ENCODE assay signal across 10 mouse cellular contexts in genomic region chr3:36449292-36450165, GRCm38 (mm10). TPM values are rescaled to one million over a fixed set of nuclear protein-coding genes. Genes with fewer than 3 reads are reported as not detected.
DNase-seq lines count a peak whose midpoint lies in the region; ATAC-seq and TF ChIP-seq lines count a peak whose summit lies in the region.
"Had no signal": no experiment of that assay in that cellular context is flagged by ENCODE, and none has a peak within 500 bp of the region (broad histone marks: within the 10 kb centered on the region; RNA-seq: fewer than 3 reads in every experiment).

No protein-coding gene starts in this region.

- 37% methylated on average over 20 of the region's 20 CpGs for WGBS in liver, postnatal 0 days (ENCODE audit: insufficient replicate concordance)
- WGBS in liver, embryonic 12.5 days (ENCODE audit: insufficient replicate concordance), result 41% methylated on average over 20 of the region's 20 CpGs
- 57% methylated on average over 20 of the region's 20 CpGs for WGBS in forebrain, embryonic 15.5 days

- no peak overlapping the region for H3K4me2 ChIP-seq in liver, postnatal 0 days (ENCODE audit: low read depth, low read length)
- H3K4me2 ChIP-seq in liver, embryonic 12.5 days, result no peak overlapping the region
- no peak overlapping the region for H3K4me2 ChIP-seq in forebrain, embryonic 15.5 days (replicated peaks)

- ATAC-seq in liver, postnatal 0 days, result peak; percentile 31; the same call in 1 of the 2 replicates
- no peak for ATAC-seq in liver, embryonic 12.5 days
- no peak for ATAC-seq in forebrain, embryonic 15.5 days (replicated peaks)
- ATAC-seq: midbrain, embryonic 16.5 days had no signal

- H3K9ac ChIP-seq in liver, postnatal 0 days (replicated peaks), result no peak overlapping the region
- H3K9ac ChIP-seq in liver, embryonic 12.5 days, result no peak overlapping the region
- H3K9ac ChIP-seq in forebrain, embryonic 15.5 days (replicated peaks), result no peak overlapping the region

- TF ChIP-seq EP300 in liver, postnatal 0 days (IDR thresholded peaks at IDR 0.05; ENCODE audit: low read depth), result no peak

- DNase-seq in liver, postnatal 0 days, result no peak
- peak; percentile 18 for DNase-seq in embryo, embryonic 9.5 days (ENCODE audit: extremely low spot score)
- DNase-seq in heart, postnatal 10 days, result peak; percentile 45 to 57
- peak; percentile 37 for DNase-seq in mesoderm, embryonic 11.5 days (ENCODE audit: low read depth, low spot score)
- no peak for DNase-seq in cerebellum, postnatal 25 days
- DNase-seq in cerebellum, adult 11-12 months, result no peak
- DNase-seq: kidney, adult 18-20 months had no signal

- no peaks in the 10 kb centered on the region for H3K9me3 ChIP-seq in liver, postnatal 0 days (ENCODE audit: low read length)
- H3K9me3 ChIP-seq in liver, embryonic 12.5 days (replicated peaks), result no peaks in the 10 kb centered on the region
- no peaks in the 10 kb centered on the region for H3K9me3 ChIP-seq in forebrain, embryonic 15.5 days

- no peaks in the 10 kb centered on the region for H3K27me3 ChIP-seq in liver, postnatal 0 days (ENCODE audit: insufficient read depth, low read length)
- H3K27me3 ChIP-seq in liver, embryonic 12.5 days (replicated peaks), result no peaks in the 10 kb centered on the region
- H3K27me3 ChIP-seq in forebrain, embryonic 15.5 days, result no peaks in the 10 kb centered on the region

- peaks cover 23% of the 10 kb centered on the region for H3K36me3 ChIP-seq in liver, postnatal 0 days (replicated peaks; ENCODE audit: insufficient read depth, low read length)
- H3K36me3 ChIP-seq in liver, embryonic 12.5 days, result peaks cover 22% of the 10 kb centered on the region
- no peaks in the 10 kb centered on the region for H3K36me3 ChIP-seq in forebrain, embryonic 15.5 days

- no peak for TF ChIP-seq CTCF in liver, postnatal 0 days (IDR thresholded peaks at IDR 0.05; ENCODE audit: low read depth)

- no peaks in the 10 kb centered on the region for H3K4me1 ChIP-seq in liver, postnatal 0 days (ENCODE audit: insufficient read depth)
- H3K4me1 ChIP-seq in liver, embryonic 12.5 days, result 0 out of 2 replicates have a peak, but pooled peaks cover 6% of the 10 kb centered on the region
- H3K4me1 ChIP-seq in forebrain, embryonic 15.5 days, result no peaks in the 10 kb centered on the region

- intact Hi-C loops in heart, postnatal 10 days (cut with DNase I), result no loop called here

- H3K27ac ChIP-seq in liver, postnatal 0 days (ENCODE audit: low read depth), result no peak overlapping the region
- H3K27ac ChIP-seq in liver, embryonic 12.5 days, result no peak overlapping the region
- H3K27ac ChIP-seq in forebrain, embryonic 15.5 days (replicated peaks), result no peak overlapping the region

- H3K4me3 ChIP-seq in liver, postnatal 0 days (ENCODE audit: low read depth, low read length), result no peak overlapping the region
- no peak overlapping the region for H3K4me3 ChIP-seq in liver, embryonic 12.5 days
- no peak overlapping the region for H3K4me3 ChIP-seq in forebrain, embryonic 15.5 days

RNA-seq across cellular contexts. Expression of gene Anxa5, which starts 26.2 kb away (rescaled TPM):
- polyA plus RNA-seq in liver, postnatal 0 days (2015; fragmentation: Nextera tagmentation; extraction: Ambion mirVana), result 54.1 and 59.1 TPM in 2 replicates
- 68.6 and 70.7 TPM in 2 replicates for polyA plus RNA-seq in liver, embryonic 12.5 days (2016; fragmentation: Nextera tagmentation; extraction: Ambion mirVana)
- total RNA-seq in heart, postnatal 10 days (2021), result 100 to 1,000 TPM; 234 to 248 TPM
- polyA plus RNA-seq in forebrain, embryonic 15.5 days (2015; fragmentation: Nextera tagmentation; extraction: Ambion mirVana), result 51.5 and 56.2 TPM in 2 replicates

RNA-seq across cellular contexts. Expression of gene 1810062G17Rik, which starts 26.2 kb away (rescaled TPM):
- polyA plus RNA-seq in liver, postnatal 0 days (2015; fragmentation: Nextera tagmentation; extraction: Ambion mirVana), result 1.6 and 1.9 TPM in 2 replicates
- polyA plus RNA-seq in liver, embryonic 12.5 days (2016; fragmentation: Nextera tagmentation; extraction: Ambion mirVana), result 0.83 and 1.4 TPM in 2 replicates
- total RNA-seq in heart, postnatal 10 days (2021), result under 1 TPM in 1 of 2 experiments, not detected in 1; 0.79 TPM
- polyA plus RNA-seq in forebrain, embryonic 15.5 days (2015; fragmentation: Nextera tagmentation; extraction: Ambion mirVana), result 0.20 TPM in 1 of 2 replicates, not detected in the other

Comparison
In these comparisons a context has a peak if more than half of its experiments do, and no peak if none do; other contexts are left out.
1. DNase-seq: peak in embryo, embryonic 9.5 days (single experiment), heart, postnatal 10 days (2 of 2) and mesoderm, embryonic 11.5 days (single experiment); none in liver, postnatal 0 days (single experiment), cerebellum, postnatal 25 days (0 of 2) and cerebellum, adult 11-12 months (single experiment).